Mouse (Mus musculus) gastrocnemius, adult 2 months (tissue): ENCODE measurements around the gene Olfr12. TPM values are rescaled to one million over a fixed set of nuclear protein-coding genes. Genes with fewer than 3 reads are reported as not detected.

Source experiments
- DNase-seq: peaks from one replicate; pipeline ENCODE4 v3.0.0; 2022
- H3K27ac ChIP-seq: fragments of 200-600 bp; 2 replicates; pipeline ENCODE4 v1.8.1; 2022; ENCODE audit warnings: mild to moderate bottlenecking
- H3K4me3 ChIP-seq: fragments of 200-600 bp; 2 replicates; pipeline ENCODE4 v1.8.1; 2022; ENCODE audit warnings: mild to moderate bottlenecking, moderate library complexity
- CTCF ChIP-seq: fragments of 200-600 bp; IDR thresholded peaks from 2 replicates; pipeline ENCODE4 v1.8.1; 2022; ENCODE audit warnings: antibody characterized with exemption, mild to moderate bottlenecking, moderate library complexity
- intact Hi-C: fragments of 180-260 bp; cut with DNase I; formaldehyde crosslinking; loops from one replicate; pipeline ENCODE4 v1.15.1; 2025
- total RNA-seq, 2 experiments: library from RNA; stranded (reverse); gene quantifications; 2 replicates each; pipeline ENCODE4 v1.2.3; 2021

Olfr12 gene
- total RNA-seq, 2 experiments from 2014 or later: not detected

- Histone ChIP-seq H3K27ac (no peak overlapping the region), H3K4me3 (no peak overlapping the region)
- DNase-seq: no peak
- intact Hi-C loops: loop anchor here (2.0 kb wide), 1 partner anchor 125 kb away; no protein-coding TSS in a partner anchor
- TF ChIP-seq CTCF: no peak
Observed at GRCm38 (mm10) chr1:92646111-92646510, 28.5 kb downstream of the Olfr12 start.

DNA sequence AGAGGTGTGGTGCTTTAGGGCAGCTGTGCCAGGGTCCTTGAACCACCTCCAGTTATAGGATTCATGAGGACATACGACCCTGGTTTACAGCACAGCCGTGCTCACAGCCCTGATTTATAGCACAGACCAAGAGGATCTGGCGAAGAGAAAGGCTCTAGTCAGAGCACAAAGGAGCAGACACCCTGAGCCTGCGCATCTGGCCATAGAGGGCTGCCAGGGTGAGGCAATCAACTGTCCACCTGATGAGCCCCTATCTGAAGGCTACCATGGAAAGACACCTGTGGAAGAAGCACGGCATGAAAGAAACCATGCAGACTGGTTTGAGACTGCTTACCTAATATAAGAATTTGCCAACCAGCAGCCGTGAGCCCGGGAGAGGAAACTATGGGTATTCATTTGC, 29.0 kb downstream of the Olfr12 start:
- H3K4me3 ChIP-seq: no peak overlapping the region
- intact Hi-C loops: loop anchor here (2.0 kb wide), 1 partner anchor 126 kb away; no protein-coding TSS in a partner anchor
- H3K27ac ChIP-seq: no peak overlapping the region
- no peak for DNase-seq
- TF ChIP-seq CTCF: no peak

- H3K4me3 ChIP-seq: no peak overlapping the region
- DNase-seq: no peak
- no peak for TF ChIP-seq CTCF
- H3K27ac ChIP-seq: no peak overlapping the region
- intact Hi-C loops: loop anchor here (2.0 kb wide), 1 partner anchor 126 kb away; no protein-coding TSS in a partner anchor
Observed at GRCm38 (mm10) chr1:92647026-92647425, 29.4 kb downstream of the Olfr12 start.

DNA sequence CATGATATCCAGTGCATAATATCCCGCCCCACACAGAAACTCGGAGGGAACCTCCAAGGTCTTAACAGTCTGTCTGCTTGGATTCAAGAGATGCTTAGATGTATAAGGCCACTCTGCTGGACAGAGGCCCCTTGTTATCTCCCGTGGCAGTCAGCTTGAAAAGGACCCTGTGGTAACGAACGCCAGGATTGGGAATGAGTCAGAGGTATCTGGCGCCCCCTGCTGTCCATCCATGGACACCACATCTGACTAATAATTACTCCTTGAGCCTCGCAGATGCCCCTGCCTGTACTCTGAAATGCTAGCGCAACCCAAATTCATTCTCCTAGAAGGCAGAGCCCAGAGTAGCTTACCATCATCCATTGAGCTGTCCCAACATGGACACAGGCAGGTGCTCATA, 30.2 kb downstream of the Olfr12 start:
- DNase-seq: peak; percentile 68
- Histone ChIP-seq H3K27ac (no peak overlapping the region), H3K4me3 (peak overlapping the region; percentile 45)
- intact Hi-C loops: loop anchor here (1.0 to 2.0 kb wide), 3 partner anchors 127 to 247 kb away; no protein-coding TSS in a partner anchor
- TF ChIP-seq CTCF: peak; percentile 89; the same call in 1 of the 2 replicates

DNA sequence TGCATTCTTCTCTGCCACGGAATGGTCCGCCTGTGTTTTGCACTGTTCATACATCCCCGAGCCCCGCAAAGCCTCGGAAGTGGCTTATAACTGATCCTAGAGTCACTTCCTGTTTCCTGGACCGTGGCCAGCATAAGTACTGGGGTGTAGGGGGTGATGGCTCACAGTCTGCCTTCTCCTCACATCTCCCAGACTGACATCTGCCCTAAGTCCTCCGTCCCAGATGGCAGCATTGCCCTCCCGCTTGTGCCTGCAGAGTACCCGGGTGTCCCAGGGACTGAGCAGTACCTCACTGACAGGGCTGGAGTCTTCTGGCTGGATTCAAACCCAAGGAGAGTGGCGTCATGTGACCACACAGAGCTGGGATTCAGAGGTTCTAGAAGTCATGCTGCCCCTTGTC, 30.6 kb downstream of the Olfr12 start:
- intact Hi-C loops: loop anchor here (1.0 to 2.0 kb wide), 2 partner anchors 185 to 247 kb away; no protein-coding TSS in a partner anchor
- DNase-seq: no peak
- H3K27ac ChIP-seq: peak overlapping the region; percentile 51; the same call in 1 of the 2 replicates
- no peak for TF ChIP-seq CTCF
- H3K4me3 ChIP-seq: no peak overlapping the region

DNA sequence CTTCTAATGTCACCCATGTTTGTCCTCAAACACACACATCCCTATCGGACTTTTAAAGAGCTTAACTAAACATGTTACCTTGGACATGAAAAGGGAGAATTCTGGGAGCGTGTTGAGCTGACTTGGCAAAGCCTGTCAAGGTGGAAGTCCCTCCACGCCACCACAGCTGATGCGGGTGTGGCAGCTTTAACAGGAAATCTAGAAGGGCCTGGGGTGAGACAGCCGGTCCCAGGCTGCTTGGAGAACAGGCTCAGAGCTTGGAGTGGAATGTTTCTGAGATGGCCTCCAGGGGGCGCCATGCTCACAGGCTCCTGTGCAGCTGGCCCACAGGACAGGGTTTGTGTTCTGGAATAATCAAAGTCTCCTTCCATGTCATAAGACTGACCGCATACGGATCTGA, 31.1 kb downstream of the Olfr12 start, which contains the start of gene Otos:
Gene Otos (minus strand): TSS at position 169 of the 400 bp plus-strand sequence.
- H3K27ac ChIP-seq: peak within 1 kb of the TSS; percentile 65

DNA sequence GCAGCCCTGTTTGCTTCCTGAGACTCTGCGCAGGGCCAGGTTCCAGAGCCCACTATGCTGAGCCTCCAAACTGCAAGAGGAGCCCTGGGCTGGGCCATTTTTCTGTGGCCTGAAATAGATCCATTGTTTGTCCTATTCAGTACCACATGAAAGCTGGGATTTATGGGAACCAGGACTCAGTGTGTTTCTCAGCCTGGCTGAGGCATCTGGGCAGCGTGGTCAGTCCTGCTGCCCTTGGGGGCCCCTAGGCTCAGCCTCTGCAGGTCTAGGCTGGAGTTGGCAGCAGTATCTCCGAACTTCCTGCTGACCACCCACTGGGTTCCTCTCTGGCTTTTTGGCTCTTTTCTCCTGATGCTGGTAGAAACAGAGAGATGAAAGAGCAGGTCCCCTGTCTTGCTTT, 33.9 kb downstream of the Olfr12 start:
- TF ChIP-seq CTCF: no peak
- intact Hi-C loops: no loop called here
- DNase-seq: no peak
- Histone ChIP-seq H3K27ac (no peak overlapping the region), H3K4me3 (no peak overlapping the region)

More for the DNA sequence above, 31.1 kb downstream of the Olfr12 start, which contains the start of gene Otos:
- peak; percentile 93 for TF ChIP-seq CTCF
- peak within 1 kb of the TSS; percentile 45 for H3K4me3 ChIP-seq
- intact Hi-C loops: loop anchor here (1.0 to 2.0 kb wide), 2 partner anchors 185 to 246 kb away; no protein-coding TSS in a partner anchor
- DNase-seq: peak; percentile 85

- Histone ChIP-seq H3K27ac (no peak overlapping the region), H3K4me3 (no peak overlapping the region)
- no peak for DNase-seq
- intact Hi-C loops: no loop called here
- no peak for TF ChIP-seq CTCF
Observed at GRCm38 (mm10) chr1:92653179-92653578, 35.6 kb downstream of the Olfr12 start.

DNA sequence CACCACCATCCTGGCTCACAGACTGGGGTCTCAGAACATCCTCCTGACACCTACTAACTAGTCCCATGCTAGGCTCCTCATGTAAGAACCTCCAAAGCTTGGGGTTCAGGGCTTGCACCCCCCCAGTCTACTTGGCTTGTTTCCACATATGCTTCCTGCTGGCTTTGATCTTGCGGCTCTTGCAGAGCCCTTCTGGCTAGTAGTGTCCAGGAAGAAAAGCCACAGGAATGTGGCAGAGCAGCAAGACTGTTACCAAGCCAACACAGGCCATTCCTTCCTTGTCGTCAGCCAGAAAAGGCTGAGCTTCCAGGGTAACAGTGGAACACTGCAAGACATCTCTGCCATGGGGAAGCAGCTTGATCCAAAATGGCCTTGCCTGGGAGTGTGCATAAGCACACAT, 37.1 kb downstream of the Olfr12 start:
- intact Hi-C loops: no loop called here
- no peak for TF ChIP-seq CTCF
- H3K27ac ChIP-seq: no peak overlapping the region
- no peak for DNase-seq
- H3K4me3 ChIP-seq: no peak overlapping the region

GRCm38 (mm10) chr1:92657025-92657820, 39.6 kb downstream of the Olfr12 start:
- H3K27ac ChIP-seq: no peak overlapping the region
- DNase-seq: no peak
- no peak for TF ChIP-seq CTCF
- no peak overlapping the region for H3K4me3 ChIP-seq
- intact Hi-C loops: no loop called here

GRCm38 (mm10) chr1:92659392-92659791, 41.8 kb downstream of the Olfr12 start:
- Histone ChIP-seq H3K4me3 (no peak overlapping the region), H3K27ac (no peak overlapping the region)
- DNase-seq: no peak
- intact Hi-C loops: no loop called here
- no peak for TF ChIP-seq CTCF

GRCm38 (mm10) chr1:92667106-92667505, 49.5 kb downstream of the Olfr12 start:
- Histone ChIP-seq H3K4me3 (no peak overlapping the region), H3K27ac (no peak overlapping the region)
- no peak for TF ChIP-seq CTCF
- DNase-seq: no peak
- intact Hi-C loops: no loop called here

DNA sequence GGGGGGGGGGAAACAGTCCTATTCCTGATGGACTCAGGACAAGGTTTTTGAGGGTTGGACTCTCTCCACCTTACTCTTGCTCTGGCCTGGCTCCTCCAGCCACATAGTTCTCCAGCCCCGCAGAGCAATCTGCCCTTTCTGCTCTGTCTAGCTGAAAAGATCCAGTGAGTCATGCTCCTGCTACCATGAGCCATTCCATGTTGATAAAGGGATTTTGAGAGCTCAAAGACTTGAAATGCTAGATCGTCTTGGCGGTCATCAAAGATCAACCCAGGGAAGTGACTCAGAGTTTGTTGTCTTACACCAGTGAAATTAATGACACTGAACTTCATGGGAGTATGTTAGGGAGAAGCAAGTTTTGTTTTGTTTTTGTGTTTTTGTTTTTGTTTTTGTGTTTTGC, 51.8 kb downstream of the Olfr12 start:
- H3K27ac ChIP-seq: no peak overlapping the region
- intact Hi-C loops: no loop called here
- TF ChIP-seq CTCF: no peak
- no peak for DNase-seq
- no peak overlapping the region for H3K4me3 ChIP-seq
